Mouse (Mus musculus) T-cell, adult 2 months (primary cell): Measurements from ENCODE around the gene Fam172a.

ENCODE experiments used
- DNase-seq: peaks from one replicate; pipeline ENCODE4 v3.0.0; 2022; ENCODE audit warnings: low spot score

The Fam172a gene

DNA sequence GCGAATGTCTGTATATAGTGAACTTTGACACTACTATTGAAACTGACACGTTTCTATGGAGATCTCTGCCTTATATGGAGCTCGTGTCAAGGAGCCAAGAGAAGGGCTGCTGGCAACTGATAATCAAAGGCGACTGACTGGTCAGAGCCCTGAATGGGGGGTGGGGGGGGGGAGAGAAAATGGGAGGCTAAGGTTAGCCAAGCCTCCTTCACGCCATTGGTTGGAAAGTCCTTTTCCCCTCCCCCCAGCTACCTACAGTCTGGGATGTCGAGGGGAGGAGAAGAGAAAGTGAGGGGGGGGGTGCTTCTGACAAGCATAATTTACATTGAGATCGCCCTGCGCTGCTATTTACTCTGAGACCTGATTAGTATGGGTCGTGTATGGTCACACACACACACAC is 498.6 kb downstream of the Fam172a start:
- DNase-seq: no peak

DNA sequence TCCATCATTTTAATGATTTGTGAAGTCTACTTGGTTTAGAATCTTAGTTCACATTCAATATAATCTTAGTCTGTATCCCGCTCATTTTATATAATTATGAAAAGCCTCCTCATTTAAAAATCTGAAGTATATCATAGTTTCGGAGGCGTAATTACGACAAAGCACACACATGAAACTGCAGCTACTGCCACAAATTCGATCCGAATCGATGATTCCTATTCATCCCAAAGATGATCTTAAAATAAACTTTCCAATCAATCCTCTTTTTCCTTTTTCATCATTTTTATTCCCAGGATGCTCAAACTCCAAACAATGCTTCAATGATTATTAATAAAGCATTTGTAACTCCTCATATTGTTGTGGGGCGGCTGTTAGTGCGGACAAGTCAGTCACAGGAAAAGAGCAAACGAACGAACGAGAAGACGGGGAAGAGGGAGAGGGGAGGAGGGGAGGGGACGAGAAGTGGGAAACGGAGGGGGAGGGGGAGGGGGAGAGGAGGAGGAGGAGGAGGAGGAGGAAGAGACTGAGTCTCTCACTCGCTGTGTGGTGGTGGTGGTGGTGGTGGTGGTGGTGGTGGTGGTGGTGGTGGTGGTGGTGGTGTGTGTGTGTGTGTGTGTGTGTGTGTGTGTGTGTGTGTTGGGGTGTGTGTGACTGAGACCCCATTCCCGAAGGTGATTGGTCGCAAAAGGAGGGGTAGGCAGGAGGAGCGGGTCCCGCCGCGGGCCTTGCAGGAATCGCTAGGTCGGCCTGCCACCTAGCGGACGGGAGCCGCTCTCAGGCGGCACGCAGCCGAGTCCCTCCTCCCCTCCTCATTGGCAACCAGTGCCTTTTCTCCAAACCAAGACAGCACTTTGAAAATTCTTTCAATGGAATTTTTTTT is 499.4 kb downstream of the Fam172a start:
- no peak for DNase-seq

DNA sequence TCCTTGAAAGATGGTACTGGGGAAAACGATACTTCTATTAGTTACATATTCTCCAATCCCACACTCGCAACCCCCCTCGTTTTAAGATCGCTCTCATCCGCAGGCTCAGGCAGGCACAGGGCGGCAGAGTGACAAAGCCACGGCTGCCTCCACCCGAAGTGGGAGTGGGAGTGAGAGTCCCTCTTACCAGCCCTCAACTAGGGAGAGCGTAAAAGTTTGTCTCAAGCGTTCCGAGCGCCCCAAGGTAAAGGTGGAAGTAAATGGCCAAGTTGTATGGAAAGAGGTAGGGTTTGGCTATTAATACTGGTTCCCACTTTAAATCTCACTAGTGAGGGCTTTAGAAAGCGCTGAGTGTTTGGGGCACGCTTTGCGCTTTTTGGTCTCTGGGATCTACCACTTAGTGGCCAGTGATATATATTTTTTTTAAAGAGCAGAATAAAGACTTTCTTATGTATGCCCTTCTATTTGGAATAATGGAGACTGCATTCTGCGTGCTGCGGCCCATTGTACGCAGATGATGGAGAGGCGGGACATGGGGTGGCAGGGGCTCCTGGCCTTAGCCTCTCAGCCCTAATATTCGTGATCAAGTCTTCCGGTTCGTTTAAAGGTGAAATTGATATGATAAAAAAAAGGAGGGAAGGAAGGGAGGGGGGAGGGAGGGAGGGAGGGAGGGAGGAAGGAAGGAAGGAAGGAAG is 500.2 kb downstream of the Fam172a start:
- DNase-seq: no peak

DNA sequence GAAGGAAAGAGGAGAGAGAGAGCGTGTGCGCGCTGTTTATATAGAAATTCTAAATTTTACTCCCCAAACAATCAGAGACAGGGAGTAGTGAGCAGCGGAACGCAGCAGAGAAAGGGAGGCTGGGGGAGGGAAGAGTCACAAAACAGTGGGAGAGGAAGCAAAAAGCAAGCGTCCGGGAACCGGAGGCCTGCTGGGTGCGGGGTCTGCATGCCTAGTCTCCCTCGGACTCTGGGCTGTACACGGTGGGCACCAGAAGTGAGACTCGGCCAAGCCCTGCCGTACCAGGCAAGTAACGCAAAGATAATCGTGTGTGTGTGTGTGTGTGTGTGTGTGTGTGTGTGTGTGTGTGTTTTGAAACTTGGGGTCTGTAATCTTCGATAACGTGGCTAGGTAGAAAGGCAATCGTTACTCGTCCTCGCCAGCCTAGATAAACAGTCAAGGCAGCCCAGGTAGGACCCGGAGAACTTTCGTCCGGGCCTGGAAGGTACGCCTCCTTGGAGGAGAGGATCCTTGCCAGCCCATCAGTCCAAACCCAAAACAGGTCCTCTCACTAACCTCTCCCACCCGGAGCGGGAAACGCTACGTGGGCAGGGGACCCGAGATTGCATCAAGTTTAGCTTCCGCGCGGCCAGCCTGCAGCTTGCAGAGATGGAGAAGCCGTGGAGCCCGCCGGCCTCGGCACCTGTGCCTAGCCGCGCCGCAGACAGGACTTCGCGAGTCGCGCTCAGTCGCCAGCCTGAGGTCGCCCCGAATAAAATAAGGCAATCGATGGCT is 500.9 kb downstream of the Fam172a start:
- no peak for DNase-seq

DNA sequence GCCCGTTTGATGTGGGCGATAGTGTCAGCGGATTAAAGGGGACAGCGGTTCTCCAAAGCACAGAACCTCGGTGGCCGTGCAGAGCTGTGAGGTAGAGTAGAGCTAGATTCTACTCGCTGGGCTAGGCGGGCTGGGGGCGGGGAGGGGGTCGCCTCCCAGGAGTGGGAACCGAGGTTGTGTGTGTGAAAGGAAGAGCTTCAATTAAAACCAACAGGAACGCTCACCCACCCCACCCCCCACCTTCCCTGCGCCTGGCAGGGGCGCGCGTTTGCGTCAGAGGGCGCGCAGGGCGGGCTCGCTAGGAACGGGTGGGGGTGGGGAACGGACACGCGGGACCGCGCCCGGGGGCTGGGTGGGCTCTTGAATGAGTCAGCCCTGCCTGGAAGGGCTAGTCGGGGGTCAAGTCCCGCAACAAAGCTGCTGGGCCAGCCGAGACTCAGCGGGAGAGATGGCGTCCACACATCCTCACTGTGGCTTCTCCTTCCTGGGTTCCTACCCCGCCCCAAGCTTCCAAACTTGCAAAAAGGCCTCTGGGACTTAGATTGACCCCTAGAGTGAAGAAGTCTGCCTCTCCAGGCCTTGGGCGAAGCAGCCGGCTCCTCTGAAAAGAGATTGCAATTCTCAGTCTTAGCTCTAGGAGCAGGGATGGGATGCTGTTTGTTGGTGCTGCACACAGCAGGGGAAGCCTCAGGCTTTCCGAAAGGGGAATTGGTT is 501.7 kb downstream of the Fam172a start:
- no peak for DNase-seq

DNA sequence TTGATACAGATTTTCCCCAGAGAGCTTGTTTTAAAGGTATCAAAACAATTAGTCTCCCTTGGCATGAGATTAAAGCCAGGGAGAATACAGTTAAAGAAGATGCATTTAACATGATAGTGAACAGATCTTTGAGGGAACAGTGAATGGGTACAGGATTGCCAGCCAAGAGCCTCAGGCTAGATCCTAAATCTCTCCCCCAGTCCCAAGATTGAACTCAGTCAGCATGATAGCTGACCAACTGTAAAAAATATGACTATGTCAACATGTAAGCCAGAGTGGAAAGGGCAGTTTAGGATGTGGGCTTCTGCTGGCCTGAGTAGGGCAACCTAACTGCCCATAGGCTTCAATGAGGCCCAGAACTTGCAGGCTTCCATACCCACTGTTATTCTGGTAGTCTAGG is 503.6 kb downstream of the Fam172a start:
- no peak for DNase-seq

DNA sequence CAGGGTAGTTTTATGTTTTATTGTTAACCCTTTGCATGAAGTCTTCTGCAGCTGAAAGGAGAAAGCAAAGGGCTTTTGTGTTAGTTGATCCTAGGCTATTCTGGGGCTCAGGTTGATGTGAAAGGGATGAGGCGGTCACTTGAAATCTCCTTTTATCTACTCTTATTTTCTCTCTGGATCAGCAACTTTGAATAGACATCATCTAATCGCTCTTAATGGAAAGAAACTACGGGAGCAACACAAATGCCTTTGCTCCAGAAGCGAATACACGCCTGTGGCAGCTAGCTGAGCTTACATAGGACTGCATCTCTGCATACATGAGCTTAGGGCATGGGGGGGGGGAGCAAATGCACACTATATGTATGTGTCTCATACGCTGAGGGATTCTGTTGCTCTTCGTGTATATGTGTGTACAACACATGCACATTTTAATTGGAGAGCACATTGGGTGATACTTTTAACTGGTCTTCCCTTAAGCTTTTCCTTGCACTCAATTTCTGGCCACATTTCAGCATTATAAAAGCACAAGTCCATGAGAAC is 505.1 kb downstream of the Fam172a start:
- no peak for DNase-seq

DNA sequence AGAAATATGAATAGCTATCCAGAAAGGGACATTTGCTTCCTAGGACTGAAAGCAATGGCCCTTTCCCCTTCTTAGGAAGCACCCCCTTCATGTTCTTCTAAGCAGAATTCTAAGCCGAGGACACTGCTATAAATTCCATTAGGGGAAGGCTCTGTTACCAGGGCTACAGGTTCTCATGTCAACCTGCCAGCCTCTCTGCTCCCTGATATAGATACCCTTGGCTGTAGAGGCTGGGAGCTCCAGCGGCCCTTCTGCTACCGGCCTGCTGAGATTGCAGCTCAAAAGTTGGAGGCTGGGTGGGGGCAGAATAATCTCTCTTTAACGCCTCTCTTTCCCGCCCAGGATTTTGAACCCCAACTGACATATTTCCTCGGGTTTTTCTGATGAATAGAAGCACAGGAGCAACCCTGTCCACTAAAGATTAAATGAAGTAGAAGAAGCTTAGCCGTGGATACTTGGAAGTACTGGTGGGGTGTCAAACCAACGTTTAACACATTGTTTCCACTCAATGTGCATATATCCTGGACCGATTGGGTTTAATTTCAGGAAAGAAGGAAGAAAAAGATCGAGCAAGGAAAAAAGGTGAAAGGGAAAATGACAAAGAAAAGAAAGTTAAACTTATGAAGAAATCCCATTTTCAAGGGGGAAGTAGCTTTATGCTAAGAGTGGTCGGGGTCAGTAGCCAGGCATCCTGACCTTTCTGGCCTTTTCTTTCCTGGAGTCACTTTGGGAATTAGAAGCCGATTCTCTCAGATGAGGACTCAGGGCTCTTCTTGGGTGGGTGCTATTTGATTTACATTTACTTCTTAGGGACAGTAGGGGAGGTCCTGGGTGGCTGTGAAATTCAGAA is 506.2 kb downstream of the Fam172a start:
- DNase-seq: no peak

DNA sequence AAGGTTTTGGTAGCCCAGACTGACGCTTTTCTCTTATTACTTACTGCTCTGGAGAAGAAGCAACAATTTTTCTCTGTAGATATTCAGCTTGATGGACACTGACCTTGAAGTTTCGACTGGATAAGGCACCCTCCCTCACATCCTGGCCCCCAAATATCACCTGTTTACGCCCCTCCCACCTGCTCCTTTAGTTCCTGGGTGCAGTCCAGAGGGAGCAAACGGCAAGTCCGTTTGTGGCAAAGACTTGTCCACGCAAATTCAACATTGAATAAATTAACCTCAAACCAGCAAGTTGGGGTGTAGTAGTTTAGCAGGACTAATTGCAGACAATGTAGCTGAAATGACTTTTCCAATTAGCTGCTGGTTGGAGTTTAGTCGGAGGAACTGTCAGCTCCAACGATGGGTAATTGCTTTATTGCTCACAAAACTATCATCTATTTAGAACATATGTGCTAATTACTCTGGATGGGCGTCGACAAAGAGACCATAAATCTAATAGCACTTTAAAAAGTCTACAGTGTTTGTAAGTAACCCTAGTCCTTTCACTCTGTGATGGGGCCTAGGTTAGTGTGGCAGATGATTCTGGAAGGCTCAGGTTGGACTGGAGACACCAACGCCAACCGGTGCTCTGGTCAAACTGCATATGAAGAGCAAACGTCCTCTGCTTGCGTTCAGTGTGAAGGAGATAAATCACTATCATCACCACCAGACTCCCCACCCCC is 507.0 kb downstream of the Fam172a start:
- no peak for DNase-seq

DNA sequence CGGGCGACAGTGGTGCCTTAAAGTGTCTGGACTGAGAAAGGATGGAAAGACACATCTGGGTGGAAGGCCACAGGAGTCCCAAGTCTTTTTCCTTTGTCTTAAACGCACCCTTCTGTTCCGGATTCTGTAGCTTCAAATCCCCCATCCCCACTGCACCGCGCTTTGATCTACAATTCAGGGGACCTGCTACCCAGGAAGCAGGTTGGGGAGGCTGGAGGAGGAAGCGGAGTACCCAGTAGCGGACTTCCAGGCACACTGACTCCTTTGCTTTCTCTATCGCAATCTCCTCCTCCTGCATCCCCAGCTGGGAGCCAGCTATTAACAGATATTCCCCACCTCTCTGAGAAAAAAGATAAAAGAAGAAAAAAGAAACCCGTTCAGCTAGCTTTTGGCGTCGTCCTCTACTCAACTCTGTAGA is 507.8 kb downstream of the Fam172a start:
- no peak for DNase-seq

DNA sequence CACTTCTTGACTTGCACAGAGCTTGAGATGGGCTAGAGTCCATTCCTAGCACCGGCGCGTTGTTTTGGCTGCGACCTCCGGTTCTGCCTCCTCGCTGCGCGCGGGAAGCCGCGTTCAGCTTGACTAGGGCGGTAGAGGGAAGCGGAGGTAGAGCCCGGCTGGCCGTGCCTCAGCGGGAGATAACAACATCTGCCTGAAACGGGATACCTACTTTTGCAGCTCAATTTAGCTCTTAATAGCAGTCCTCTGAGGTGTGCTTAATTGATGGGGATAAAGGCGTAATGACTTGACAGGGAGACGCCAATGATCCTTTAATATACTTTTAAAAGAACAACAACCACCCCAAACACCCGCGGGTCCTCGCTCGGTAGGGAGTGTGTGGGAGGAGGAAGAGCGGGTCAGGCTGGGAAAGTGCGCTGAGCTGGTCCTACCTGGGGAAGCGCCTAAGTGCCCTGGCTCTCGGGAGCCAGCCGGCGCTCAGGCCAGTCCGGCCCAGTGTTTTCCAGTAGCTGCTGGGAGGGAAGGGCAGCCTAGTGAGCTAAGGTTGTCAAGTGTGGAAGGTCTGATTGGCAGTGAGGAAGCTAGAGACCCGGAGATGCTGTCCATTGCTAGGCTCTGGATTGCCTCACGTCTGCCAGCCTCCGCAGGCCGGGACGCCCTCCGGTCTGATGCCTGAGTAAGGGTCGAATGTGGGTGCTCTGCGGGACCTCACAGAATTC is 508.4 kb downstream of the Fam172a start:
- no peak for DNase-seq

DNA sequence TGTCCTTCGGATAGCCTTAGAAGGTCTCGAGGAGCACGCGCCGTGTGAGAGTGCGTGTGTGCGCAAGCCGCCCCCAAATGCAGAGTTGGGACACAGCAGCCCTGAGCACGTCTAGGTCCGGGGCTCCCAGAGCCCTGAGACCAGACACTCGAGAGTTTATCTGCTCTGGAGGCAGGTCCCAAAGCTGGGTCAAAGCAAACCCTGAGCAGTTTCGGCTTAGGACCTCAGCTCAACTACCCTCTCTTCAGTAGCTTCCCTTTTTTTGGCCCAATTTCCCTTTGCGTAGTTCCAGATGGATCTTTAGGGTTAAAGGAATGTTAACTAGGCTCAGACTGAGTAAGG is 508.9 kb downstream of the Fam172a start:
- no peak for DNase-seq

DNA sequence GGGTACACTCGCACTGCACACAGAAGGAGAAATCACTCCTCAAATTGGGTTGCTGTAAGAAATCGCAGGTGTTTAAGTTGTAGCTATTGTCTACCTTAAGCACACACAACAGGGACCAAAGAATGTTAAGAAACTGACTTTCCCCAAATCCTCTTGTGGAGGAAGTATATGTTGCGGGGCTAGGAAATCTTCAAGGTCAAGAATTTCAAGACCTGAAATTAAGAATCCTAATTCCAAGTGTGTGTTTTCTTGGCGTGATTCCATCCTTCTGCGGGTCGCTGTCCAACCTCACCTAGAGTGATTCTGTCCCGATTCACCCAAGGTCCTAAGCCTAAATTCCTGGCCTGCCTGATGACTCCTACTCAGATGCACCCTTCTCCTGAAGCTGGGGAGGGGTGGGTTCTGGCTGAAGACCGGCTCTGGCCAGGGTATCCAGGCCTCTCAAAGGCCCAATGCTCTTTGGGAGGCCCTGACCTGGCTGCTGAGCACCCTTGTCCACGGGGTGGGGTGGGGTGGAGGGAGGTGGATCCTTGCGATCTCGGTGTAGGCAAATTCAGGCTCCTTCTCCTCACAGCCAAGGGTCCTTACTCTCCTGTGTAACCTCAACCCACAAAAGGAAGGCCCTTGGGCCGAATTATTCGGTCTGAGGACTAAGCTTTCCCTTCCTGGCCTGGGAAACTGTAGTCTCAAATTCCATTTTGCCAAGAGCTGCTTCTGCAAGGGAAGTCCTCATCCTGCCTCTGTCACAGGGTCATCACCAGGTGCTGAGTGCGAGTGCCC is 509.6 kb downstream of the Fam172a start:
- no peak for DNase-seq

DNA sequence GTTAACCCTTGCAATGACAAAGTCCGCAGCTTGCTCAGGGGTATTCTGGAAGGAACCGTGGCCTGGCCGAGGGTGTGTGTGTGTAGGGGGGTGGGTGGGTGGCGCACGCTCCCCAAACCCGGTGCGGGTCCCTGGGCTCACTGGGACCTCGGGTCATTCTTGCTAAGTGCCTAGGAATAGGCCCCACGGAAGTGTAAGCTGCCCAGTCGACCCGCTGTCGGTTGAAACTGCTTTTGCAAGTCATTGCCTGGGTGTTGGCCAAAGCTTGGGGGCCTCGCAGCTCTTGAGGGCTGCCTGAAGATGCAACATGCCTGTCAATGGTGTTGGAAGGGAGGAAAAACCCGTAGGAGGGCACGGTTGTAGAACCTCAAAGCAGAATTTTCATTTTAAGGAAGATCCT is 510.3 kb downstream of the Fam172a start:
- no peak for DNase-seq

DNA sequence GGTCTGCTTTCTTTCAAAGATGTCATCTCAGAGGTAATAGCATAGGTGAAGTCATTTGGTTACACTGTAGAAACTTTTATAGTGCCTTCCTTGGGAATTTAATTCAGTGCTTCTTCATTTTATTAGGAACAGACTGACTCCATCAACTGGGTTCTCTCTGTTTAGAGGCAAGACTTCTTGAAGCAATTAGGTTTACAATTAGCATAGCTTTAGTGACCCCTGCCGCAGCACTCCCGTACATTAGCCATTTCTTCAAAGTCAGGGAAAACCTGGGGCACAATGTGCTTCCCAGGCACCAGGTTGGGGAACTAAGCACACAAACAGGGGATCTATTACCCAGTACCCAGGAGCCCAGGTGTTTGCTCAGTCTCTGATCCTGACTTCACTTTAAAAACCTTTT is 511.3 kb downstream of the Fam172a start:
- no peak for DNase-seq

DNA sequence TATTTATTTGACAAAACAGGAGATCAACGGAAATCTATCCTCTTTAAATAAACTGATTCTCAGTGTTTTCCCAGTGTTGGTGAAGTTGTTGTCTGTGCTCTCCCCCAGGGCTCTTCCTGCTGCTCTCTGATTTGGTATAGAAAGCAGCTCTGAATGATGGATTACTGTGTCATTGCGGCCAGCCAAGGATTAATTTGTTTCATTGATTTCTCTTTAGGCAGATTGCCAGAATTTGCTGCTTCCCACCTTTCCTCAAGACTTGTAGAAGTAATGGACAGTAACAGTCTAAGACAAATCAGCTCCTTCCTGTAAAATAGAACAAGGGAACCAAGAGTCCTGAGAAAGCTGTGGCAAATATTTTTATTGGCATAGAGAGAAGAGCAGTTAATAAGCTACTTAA is 513.4 kb downstream of the Fam172a start:
- DNase-seq: no peak
